Mouse (Mus musculus): ENCODE data around the gene B3glct.

- no peak for TF ChIP-seq POLR2A (IDR thresholded peaks at IDR 0.05; ENCODE audit: low read depth, low read length)
- TF ChIP-seq CTCF (IDR thresholded peaks at IDR 0.05; ENCODE audit: extremely low read depth, insufficient read length, insufficient replicate concordance, low read depth, low read length): no peak
Observed at GRCm38 (mm10) chr5:149678990-149679348, 939 bp downstream of the B3glct start.

Measured in small intestine, adult 2 months (tissue).